Mouse (Mus musculus) cerebellum, adult 9-11 months (tissue): ENCODE measurements around the gene Prcc.

Experiments
- DNase-seq: peaks from one replicate; pipeline ENCODE4 v3.0.0; 2022

Prcc gene

GRCm38 (mm10) chr3:87885281-87886003, at the start of gene Prcc:
Gene Prcc (minus strand): TSS chr3:87885608.
- peak; percentile 98 for DNase-seq

- DNase-seq, result no peak
Measured at GRCm38 (mm10) chr3:87935201-87935600, 49.8 kb upstream of the Prcc start.

DNA sequence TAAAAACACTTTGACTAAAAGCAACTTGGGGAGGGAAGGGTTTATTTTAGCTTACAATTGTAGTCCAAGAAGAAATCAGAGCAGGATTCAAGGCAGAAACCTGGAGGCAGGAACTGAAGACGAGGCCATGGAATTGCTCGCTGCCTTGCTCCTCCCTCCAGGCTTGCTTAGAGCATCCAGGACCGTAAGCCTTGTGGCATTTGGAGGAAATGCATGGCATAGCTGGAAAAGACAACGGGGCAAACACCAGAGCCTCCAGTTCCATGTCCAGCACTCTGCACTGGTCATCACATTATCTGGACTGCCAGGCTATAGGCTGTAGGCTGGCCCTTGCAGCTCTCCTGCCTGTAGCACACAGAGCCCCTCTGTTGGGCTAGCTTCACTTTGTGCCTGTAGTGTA, 49.1 kb upstream of the Prcc start:
- no peak for DNase-seq

- DNase-seq, result no peak
Measured at GRCm38 (mm10) chr3:87934026-87934425, 48.6 kb upstream of the Prcc start.

GRCm38 (mm10) chr3:87930078-87930795, 44.8 kb upstream of the Prcc start, which contains the start of the genes Isg20l2 and Rrnad1:
Gene Isg20l2 (plus strand): TSS chr3:87930314.
Gene Rrnad1 (minus strand): TSS chr3:87930717.
- DNase-seq, result peak; percentile 98

DNA sequence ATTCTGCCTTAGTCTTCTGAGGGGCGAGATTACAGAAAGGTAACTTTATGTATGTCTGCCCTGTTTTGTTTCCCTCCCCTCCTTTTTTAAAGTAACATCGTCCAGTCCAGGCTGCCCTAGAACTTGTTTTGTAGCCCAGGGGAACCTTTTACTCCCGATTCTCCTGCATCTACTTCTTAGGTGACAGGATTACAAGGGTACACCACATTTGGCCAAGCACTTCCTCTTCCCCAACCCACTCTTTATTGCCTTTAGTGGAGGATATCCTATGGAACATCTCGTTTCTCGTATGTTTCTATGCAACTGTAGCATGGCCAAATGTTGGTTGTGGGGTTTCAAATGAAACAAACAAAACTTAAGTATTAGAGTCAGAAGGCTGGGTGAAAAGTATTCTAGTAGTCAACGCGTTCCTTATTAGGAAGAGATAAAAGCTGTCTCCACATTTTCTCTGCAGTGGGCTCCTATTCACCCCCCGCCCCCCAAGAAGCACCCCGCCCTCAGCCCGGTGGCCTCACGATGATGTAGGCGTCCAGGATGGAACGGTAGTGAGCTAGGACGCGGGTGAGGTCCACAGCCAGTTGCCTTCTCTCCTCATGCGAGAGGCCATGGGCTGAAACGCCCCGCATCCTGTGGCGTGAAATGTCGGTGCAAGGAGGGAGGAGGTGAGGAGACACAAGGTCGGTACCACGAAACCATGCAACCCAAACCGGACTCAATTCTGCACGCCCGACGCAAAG, 44.1 kb upstream of the Prcc start:
- DNase-seq, result no peak

- DNase-seq, result no peak
Measured at GRCm38 (mm10) chr3:87927452-87927851, 42.0 kb upstream of the Prcc start.

DNA sequence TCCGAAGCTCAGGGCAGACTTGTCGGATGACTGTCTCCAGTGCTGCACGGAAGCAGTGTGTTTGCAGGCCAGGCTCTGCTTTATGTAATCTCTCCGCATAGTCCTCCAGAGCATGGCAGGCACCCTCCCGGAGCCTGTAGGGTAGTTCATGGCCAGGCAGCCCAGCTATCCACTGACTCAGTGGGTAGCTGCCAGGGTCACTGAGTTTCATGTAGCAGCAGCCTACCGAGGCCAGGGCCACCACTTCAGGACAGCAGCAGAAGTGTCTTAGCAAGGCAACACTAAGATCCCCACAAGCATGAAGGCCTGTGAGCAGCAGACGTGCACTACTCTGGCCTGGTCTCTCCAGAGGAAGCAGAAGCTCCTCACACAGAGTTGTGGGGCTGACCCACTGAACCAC, 39.6 kb upstream of the Prcc start:
- no peak for DNase-seq

- DNase-seq, result no peak
Measured at GRCm38 (mm10) chr3:87920270-87920943, 35.0 kb upstream of the Prcc start.

DNA sequence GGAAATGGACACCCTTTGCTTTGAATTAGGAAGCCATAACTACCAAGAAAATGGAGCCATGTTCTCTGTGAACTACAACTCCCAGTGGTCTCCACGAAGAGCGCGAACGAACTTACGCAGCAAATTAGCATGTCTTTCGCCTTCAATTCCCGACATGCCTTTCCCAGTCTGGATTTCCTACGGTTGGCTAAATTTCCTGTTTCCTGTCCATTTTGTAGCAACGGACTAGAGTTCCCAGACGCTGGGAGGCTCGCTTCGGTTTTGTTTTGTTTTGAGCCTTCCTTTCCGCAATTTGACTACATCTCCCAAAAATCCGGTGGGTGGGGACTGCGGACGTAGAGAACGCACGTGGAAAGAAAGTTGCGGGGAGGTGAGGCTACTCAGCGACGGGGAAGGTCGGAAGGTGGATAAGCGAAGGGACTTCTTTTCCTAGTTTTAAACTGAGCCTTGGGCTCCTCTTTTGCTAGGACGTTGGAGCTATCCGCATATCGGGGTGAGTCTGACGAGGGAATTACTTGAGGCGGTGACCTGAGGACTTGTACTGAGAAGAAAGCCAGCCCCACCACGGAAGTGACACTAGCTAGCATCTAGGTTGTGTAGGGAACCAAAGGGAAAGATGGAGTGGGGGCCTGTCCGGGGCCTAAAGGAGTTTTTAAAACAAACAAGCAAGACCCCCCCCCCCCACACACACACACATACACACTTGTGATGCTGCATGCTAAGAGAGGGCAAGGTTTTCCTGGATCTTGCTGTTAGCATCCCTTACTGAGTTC, 34.1 kb upstream of the Prcc start, which contains the start of gene Mrpl24:
Gene Mrpl24 (plus strand): TSS at position 171 of the 773 bp plus-strand sequence.
- peak; percentile 90 for DNase-seq

DNA sequence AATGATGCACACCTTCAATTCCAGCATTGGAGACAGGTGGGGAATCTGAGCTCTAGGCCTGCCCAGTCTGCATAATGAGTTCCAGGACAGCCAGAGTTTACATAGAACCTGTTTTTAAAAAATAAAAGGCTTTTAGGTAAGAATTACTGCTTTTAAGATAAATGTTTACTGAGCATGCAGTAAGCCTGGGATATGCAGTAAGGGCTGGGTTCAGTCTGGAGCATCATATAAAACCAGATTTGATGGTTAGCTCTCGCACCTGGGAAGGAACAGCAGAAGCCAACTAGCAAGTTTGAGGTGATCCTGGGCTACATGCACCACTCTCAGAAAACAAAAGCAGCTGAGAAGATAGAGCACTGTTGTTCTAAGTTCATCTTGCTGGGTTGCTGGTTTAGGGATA, 33.1 kb upstream of the Prcc start:
- no peak for DNase-seq

DNA sequence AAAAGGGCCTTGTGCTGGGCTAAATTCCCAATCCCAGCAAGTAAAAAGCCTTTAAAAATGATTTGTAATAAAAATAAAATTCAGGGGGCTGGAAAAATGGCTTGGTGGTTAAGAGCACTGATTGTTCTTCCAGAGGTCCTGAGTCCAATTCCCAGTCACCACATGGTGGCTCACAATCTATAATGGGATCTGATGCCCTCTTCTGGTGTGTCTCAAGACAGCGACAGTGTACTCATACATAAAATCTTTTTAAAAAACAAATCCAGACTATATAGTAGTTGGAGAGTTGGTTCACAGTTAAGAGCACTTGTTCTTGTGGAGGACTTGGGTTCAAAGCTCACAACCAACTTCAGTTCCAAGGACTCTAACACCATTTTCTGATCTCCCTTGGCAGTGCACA, 31.6 kb upstream of the Prcc start:
- no peak for DNase-seq

DNA sequence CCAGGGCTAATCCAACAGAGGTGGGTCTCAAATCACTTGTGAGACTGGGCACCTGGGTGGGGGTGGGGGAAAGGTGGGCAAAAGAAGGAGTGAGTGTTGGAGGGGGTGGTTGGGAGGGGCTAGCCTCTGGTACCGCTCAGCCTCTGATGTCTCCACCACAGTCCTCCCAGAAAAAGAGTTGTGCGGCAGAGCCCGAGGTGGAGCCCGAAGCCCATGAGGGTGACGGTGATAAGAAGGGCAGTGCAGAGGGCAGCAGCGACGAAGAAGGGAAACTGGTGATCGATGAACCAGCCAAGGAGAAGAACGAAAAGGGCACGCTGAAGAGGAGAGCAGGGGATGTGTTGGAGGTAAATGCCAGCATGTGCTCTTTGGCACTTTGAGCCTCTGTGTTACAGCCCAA, 28.5 kb upstream of the Prcc start:
- DNase-seq, result no peak

DNA sequence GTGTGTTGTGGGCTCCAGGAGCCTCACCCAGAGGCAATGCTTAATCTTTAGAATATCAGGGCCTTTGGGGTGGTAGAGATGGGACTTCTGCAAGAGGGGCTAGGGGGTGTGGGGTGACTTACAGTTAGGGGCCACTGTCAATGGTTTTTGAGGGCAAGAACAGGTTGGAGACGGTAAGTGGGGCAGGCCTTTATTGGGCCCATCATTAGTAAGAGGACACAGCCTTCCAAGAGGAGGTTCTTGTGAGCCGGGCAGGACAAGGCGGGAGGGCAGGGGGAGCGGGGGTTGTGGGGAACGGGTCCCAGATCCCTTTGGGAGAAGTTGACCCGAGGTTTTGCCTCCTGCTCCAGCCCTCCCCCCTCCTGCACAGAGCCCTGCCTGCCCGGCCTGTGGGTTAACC, 28.1 kb upstream of the Prcc start:
- DNase-seq, result peak; percentile 40

GRCm38 (mm10) chr3:87910573-87911141, 25.2 kb upstream of the Prcc start:
- peak; percentile 80 for DNase-seq

DNA sequence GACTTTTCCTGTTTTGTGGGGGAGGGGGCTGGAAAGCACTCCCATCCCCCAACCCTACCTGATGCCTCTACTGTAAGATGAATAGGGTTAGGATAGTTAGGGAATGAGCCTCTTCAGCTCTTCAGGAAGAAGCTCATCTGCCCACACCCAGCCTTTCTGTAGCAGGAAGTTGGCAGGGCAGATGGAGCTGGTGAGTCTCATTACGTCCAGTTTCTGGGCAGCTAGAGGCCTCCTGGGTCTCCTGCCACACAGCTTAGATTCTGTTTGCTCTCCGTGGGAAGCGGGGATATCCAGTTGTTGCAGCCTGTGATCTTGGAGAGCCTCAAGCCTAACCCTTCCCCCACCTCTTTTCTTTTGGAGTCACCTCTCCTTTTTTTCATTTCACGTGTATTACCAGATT, 24.5 kb upstream of the Prcc start:
- peak; percentile 45 for DNase-seq

DNA sequence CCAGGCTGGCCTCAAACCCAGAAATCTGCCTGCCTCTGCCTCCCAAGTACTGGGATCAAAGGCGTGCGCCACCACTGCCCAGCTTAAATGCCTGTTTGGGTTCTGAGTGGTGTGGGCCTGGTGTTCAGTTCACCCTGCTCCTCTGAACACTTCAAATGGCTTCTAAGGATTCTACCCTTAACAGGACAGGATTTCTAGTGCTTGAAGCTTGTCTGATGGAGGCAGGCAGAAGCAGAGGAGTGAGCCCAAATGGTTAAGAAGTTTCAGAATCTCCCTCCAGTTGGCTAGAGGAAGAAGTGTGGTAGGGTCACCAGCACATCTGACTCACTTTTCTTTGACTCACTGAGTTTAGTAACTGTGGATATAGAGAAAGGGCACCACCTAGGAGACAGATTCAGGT, 24.0 kb upstream of the Prcc start:
- DNase-seq, result peak; percentile 19

GRCm38 (mm10) chr3:87907906-87908305, 22.5 kb upstream of the Prcc start:
- no peak for DNase-seq

GRCm38 (mm10) chr3:87906981-87907857, 21.8 kb upstream of the Prcc start:
- peak; percentile 67 for DNase-seq

- DNase-seq, result peak; percentile 80
Measured at GRCm38 (mm10) chr3:87906601-87906980, 21.2 kb upstream of the Prcc start.
